Mouse (Mus musculus) layer of hippocampus, adult 18-20 months (tissue): Measurements from ENCODE around the gene Bsph2. TPM values are rescaled to one million over a fixed set of nuclear protein-coding genes. Genes with fewer than 3 reads are reported as not detected.
A peak's percentile ranks its signal among the peaks of the same experiment; 100 is the strongest.

Experiments
- DNase-seq, 2 experiments: peaks; one replicate each; pipeline ENCODE4 v3.0.0; 2022; ENCODE audit warnings: low spot score in 2 of 2
- long read RNA-seq: library from polyadenylated mRNA; stranded (forward); transcript quantifications from one replicate; pipeline ENCODE4 v2.0.0, GENCODE M21; 2021
- total RNA-seq, 2 experiments: library from RNA; stranded (reverse); gene quantifications; 2 replicates each; pipeline ENCODE4 v1.2.3; 2021

The Bsph2 gene
- not detected for total RNA-seq
- long read RNA-seq, result 0 reads

GRCm38 (mm10) chr7:13570967-13571366 is at the start of gene Bsph2:
TSS of gene Bsph2 (minus strand) at chr7:13571067.
- DNase-seq, result no peak

DNA sequence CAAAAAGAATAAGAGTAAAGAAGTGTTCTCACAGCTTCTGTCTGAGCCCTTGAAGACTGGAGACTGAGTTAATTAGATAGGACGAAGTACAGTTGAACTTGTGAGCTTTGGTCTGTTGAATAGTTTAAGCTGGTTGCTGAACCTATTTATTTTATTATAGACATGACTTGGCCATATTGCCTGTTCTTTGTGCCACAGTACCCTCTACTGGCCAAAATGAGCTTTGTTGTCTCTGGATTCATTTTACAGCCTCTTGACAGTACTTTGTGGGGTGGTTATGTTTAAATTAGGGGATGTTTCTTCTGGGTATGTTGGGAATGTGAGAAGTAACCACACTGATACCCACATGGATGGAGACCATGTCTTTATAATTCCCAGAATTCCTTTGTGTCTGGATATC is 59.3 kb downstream of the Bsph2 start:
- peak; percentile 0 to 51 for DNase-seq

Other genes with a start within 250 kb of the Bsph2 start
- gene Pla2g4c, start 246.4 kb downstream of the Bsph2 start, total RNA-seq, result under 1 TPM in 1 of 2 experiments, not detected in 1; 0.20 TPM
- gene Cabp5, start 172.9 kb downstream of the Bsph2 start, total RNA-seq, result not detected
- gene Bsph1, start 120.2 kb downstream of the Bsph2 start, total RNA-seq, result not detected
- gene Sult2a5, start 52.9 kb upstream of the Bsph2 start, total RNA-seq, result not detected
- gene Sult2a2, start 162.4 kb upstream of the Bsph2 start, total RNA-seq, result not detected